Mouse (Mus musculus): ENCODE results near the gene Galk2. TPM values are rescaled to one million over a fixed set of nuclear protein-coding genes. Genes with fewer than 3 reads are reported as not detected.

The Galk2 gene
- total and polyA plus RNA-seq, 3 experiments: 0.08 to 0.29 TPM; not detected in 1

DNA sequence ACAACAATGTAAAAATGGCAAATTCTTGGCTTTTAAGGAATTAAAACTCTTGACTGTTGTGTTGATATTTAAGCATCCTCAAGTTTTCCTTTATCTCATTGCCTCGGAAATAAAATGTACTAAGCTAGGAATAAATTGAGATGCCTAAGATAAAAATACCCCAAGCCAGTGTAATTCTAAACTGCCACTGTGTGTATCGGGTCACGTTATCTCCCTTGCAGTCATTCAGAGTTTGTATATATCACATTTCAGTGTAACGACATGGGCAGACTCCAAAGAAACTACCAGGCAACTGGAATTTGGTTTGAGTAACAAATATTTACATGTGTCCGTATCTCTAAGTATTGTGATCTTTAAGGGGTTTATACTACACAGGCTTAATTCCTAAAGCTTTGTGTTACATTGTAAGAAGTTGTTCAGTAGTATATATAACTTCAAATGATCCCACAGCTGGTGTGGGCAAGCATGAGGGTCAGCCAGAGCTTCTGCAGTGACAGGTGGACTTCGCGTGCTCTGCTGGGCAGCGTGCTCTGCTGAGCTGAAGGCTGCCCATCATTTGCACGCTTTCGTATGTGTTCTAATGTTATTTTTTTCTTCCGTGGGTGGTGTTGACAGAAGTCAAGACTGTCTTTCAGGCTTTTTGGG, 57.9 kb downstream of the Galk2 start:
- peaks cover 6 to 7% of the 10 kb centered on the region in 2 experiments; a peak in 3 of 4 replicates for H3K4me1 ChIP-seq (ENCODE audit: control insufficient read depth in 1 of 2, insufficient read depth in 2 of 2, low read length in 2 of 2)
- H3K4me3 ChIP-seq (ENCODE audit: control insufficient read depth in 1 of 2, insufficient read depth in 1 of 2, low read depth in 2 of 2, low read length in 2 of 2): no peak overlapping the region
- H3K36me3 ChIP-seq (ENCODE audit: control insufficient read depth in 1 of 2, insufficient read depth in 2 of 2, low read length in 2 of 2): peaks cover 0 to 9% of the 10 kb centered on the region in 2 experiments; a peak in 2 of 4 replicates
- no peak overlapping the region for H3K9ac ChIP-seq (ENCODE audit: control insufficient read depth, low read depth, low read length, poor library complexity, severe bottlenecking)
- H3K79me2 ChIP-seq (ENCODE audit: control insufficient read depth, insufficient read depth, low read length, poor library complexity): no peaks in the 10 kb centered on the region
- H3K9me3 ChIP-seq (replicated peaks; ENCODE audit: insufficient read depth, low read length): no peaks in the 10 kb centered on the region
- no peak for TF ChIP-seq ZC3H11A (IDR thresholded peaks at IDR 0.05; ENCODE audit: low read depth, low read length)
- TF ChIP-seq JUND (IDR thresholded peaks at IDR 0.05; ENCODE audit: low read depth, low read length): no peak
- 0 out of 2 replicates have a peak, but pooled peaks have one; percentile 16 for TF ChIP-seq ETS1 (IDR thresholded peaks at IDR 0.05; ENCODE audit: low read depth, low read length)
- peak; percentile 22 to 55; a peak in 1 of 4 replicates for TF ChIP-seq EP300 (IDR thresholded peaks at IDR 0.05; ENCODE audit: low read depth in 1 of 2, low read length in 2 of 2)
- TF ChIP-seq KAT2A (conservative IDR thresholded peaks at IDR 0.05; ENCODE audit: low read depth, low read length): no peak
- peak; percentile 14; the same call in 1 of the 2 replicates for TF ChIP-seq GATA1 (IDR thresholded peaks at IDR 0.05; ENCODE audit: low read depth, low read length)
- no peak for DNase-seq (ENCODE audit: low read depth, low spot score)
- H3K27ac ChIP-seq (ENCODE audit: control insufficient read depth, low read depth, low read length): no peak overlapping the region
- H3K27me3 ChIP-seq (ENCODE audit: control insufficient read depth in 1 of 2, insufficient read depth in 2 of 2, low read length in 2 of 2): no peaks in the 10 kb centered on the region

DNA sequence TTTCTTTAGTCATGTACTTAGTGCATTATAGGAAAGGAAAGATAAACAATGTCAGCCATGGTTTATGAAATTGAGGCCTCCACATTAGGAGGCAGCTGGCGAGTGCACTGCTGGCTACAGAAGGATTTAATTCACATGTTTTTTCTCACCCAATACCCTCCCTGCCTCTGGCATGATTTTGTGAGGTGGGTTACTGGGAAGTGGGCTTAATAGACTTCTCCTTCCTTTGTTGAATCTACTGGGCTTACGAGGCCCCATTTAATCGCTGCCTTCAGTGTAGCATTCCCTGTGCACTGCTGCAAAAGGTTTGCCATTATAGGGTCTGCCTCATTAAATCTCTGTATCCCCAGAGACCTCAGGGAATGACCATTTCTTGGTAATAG, 58.4 kb downstream of the Galk2 start:
- no peak for DNase-seq (ENCODE audit: low read depth, low spot score)
- peaks cover 0 to 9% of the 10 kb centered on the region in 2 experiments; a peak in 2 of 4 replicates for H3K36me3 ChIP-seq (ENCODE audit: control insufficient read depth in 1 of 2, insufficient read depth in 2 of 2, low read length in 2 of 2)
- H3K9me3 ChIP-seq (replicated peaks; ENCODE audit: insufficient read depth, low read length): no peaks in the 10 kb centered on the region
- TF ChIP-seq E2F4 (IDR thresholded peaks at IDR 0.05; ENCODE audit: borderline replicate concordance, low read depth, low read length) (no peak), MXI1 (IDR thresholded peaks at IDR 0.05; ENCODE audit: low read depth, low read length) (no peak), RAD21 (IDR thresholded peaks at IDR 0.05; ENCODE audit: low read depth, low read length) (no peak), TCF12 (IDR thresholded peaks at IDR 0.05; ENCODE audit: low read depth, low read length) (no peak), BHLHE40 (IDR thresholded peaks at IDR 0.05; ENCODE audit: borderline replicate concordance, low read depth, low read length) (no peak), RCOR1 (IDR thresholded peaks at IDR 0.05; ENCODE audit: low read depth, low read length) (no peak), MYB (IDR thresholded peaks at IDR 0.05; ENCODE audit: low read depth, low read length) (no peak), USF2 (IDR thresholded peaks at IDR 0.05; ENCODE audit: borderline replicate concordance in 1 of 2, insufficient read depth in 1 of 2, low read depth in 1 of 2, low read length in 2 of 2) (no peak), MYC (IDR thresholded peaks at IDR 0.05; ENCODE audit: low read depth, low read length) (no peak), MAFK (IDR thresholded peaks at IDR 0.05; ENCODE audit: borderline replicate concordance, low read depth, low read length) (no peak), POLR2A (IDR thresholded peaks at IDR 0.05; ENCODE audit: control insufficient read depth in 1 of 2, insufficient read depth in 1 of 2, low read depth in 1 of 2, low read length in 2 of 2, poor library complexity in 1 of 2) (no peak), ETS1 (IDR thresholded peaks at IDR 0.05; ENCODE audit: low read depth, low read length) (no peak), CHD2 (IDR thresholded peaks at IDR 0.05; ENCODE audit: low read length) (no peak), MEF2A (IDR thresholded peaks at IDR 0.05; ENCODE audit: extremely low read depth, insufficient replicate concordance, low read depth, low read length, poor library complexity, severe bottlenecking) (no peak), CTCF (IDR thresholded peaks at IDR 0.05 in 2 of 3, conservative IDR thresholded peaks at IDR 0.05 in 1 of 3; ENCODE audit: control insufficient read depth in 1 of 3, insufficient read depth in 1 of 3, low read depth in 2 of 3, low read length in 3 of 3, poor library complexity in 1 of 3, severe bottlenecking in 1 of 3) (no peak), UBTF (IDR thresholded peaks at IDR 0.05; ENCODE audit: borderline replicate concordance, insufficient read depth, low read depth, low read length) (no peak), EP300 (IDR thresholded peaks at IDR 0.05; ENCODE audit: low read depth in 1 of 2, low read length in 2 of 2) (no peak), NRF1 (IDR thresholded peaks at IDR 0.05; ENCODE audit: insufficient read depth, low read depth, low read length, poor library complexity, severe bottlenecking) (no peak), POLR2AphosphoS5 (IDR thresholded peaks at IDR 0.05; ENCODE audit: borderline replicate concordance, low read depth, low read length) (no peak)
- no peak overlapping the region for H3K27ac ChIP-seq (ENCODE audit: control insufficient read depth, low read depth, low read length)
- no peak overlapping the region for H3K9ac ChIP-seq (ENCODE audit: control insufficient read depth, low read depth, low read length, poor library complexity, severe bottlenecking)
- peaks cover 6 to 7% of the 10 kb centered on the region in 2 experiments; a peak in 3 of 4 replicates for H3K4me1 ChIP-seq (ENCODE audit: control insufficient read depth in 1 of 2, insufficient read depth in 2 of 2, low read length in 2 of 2)
- H3K79me2 ChIP-seq (ENCODE audit: control insufficient read depth, insufficient read depth, low read length, poor library complexity): no peaks in the 10 kb centered on the region
- H3K27me3 ChIP-seq (ENCODE audit: control insufficient read depth in 1 of 2, insufficient read depth in 2 of 2, low read length in 2 of 2): no peaks in the 10 kb centered on the region
- H3K4me3 ChIP-seq (ENCODE audit: control insufficient read depth in 1 of 2, insufficient read depth in 1 of 2, low read depth in 2 of 2, low read length in 2 of 2): no peak overlapping the region

All from MEL (cell line).